In the genomic region with DNA sequence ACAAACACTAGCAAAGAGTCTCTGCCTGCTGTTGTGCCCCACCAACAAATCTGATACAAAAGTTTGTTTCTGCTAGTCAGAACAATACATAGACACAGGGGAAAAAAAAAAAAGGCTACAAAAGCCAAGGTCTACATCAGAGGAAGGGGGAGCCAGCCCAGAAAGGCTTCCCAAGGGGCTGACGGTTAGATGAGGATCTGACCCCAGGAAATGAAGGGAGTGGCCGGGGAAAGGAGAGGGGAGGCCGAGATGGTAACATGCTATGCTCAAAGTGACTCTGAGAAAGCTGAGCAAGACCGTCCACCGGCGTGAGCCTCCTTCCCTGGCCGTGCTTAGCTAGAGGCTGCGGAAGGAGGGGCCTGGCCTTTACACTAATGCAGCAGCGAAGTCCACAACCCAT, we compare ENCODE assay signal across 20 mouse cellular contexts.
DNase-seq lines count a peak whose midpoint lies in the region; ATAC-seq and TF ChIP-seq lines count a peak whose summit lies in the region.
"Had no signal": no experiment of that assay in that cellular context is flagged by ENCODE, and none has a peak within 500 bp of the region (broad histone marks: within the 10 kb centered on the region; RNA-seq: fewer than 3 reads in every experiment).

No protein-coding gene starts in this region.

- H3K36me3 ChIP-seq in limb, embryonic 14.5 days (ENCODE audit: control insufficient read depth, insufficient read depth, low read length): no peaks in the 10 kb centered on the region
- H3K36me3 ChIP-seq in limb, embryonic 10.5 days: no peaks in the 10 kb centered on the region
- H3K36me3 ChIP-seq in stomach, embryonic 16.5 days (ENCODE audit: control insufficient read depth, insufficient read depth, low read length): no peaks in the 10 kb centered on the region
- H3K36me3 ChIP-seq in stomach, postnatal 0 days (ENCODE audit: control insufficient read depth, insufficient read depth, low read length): no peaks in the 10 kb centered on the region
- H3K36me3 ChIP-seq: embryonic facial prominence, embryonic 15.5 days; forebrain, embryonic 10.5 days; hindbrain, embryonic 10.5 days had no signal

- 0 out of 2 replicates have a peak overlapping the region, but pooled peaks have one; percentile 26 for H3K27ac ChIP-seq in limb, embryonic 14.5 days (replicated peaks; ENCODE audit: low read depth, low read length)
- no peak overlapping the region for H3K27ac ChIP-seq in limb, embryonic 10.5 days
- peak overlapping the region; percentile 10; the same call in 1 of the 2 replicates for H3K27ac ChIP-seq in stomach, embryonic 16.5 days (ENCODE audit: low read length)
- no peak overlapping the region for H3K27ac ChIP-seq in stomach, postnatal 0 days (replicated peaks)
- H3K27ac ChIP-seq: embryonic facial prominence, embryonic 15.5 days; forebrain, embryonic 10.5 days; hindbrain, embryonic 10.5 days; hindbrain, embryonic 14.5 days had no signal

- no peak for TF ChIP-seq EP300 in stomach, postnatal 0 days (optimal IDR thresholded peaks at IDR 0.05)

- ATAC-seq in limb, embryonic 14.5 days (ENCODE audit: low FRiP score, low read depth): no peak
- no peak for ATAC-seq in stomach, embryonic 16.5 days (ENCODE audit: insufficient read depth, low FRiP score)
- no peak for ATAC-seq in stomach, postnatal 0 days (ENCODE audit: low FRiP score, low TSS enrichment)
- peak; percentile 67 for ATAC-seq in common myeloid progenitor, adult 5-6 weeks (replicated peaks; ENCODE audit: low read depth, poor library complexity, severe bottlenecking)
- ATAC-seq in megakaryocyte progenitor cell, adult 5-6 weeks (replicated peaks; ENCODE audit: poor library complexity): 0 out of 2 replicates have a peak, but pooled peaks have one; percentile 15
- ATAC-seq: CD4-positive, CD25-positive, alpha-beta regulatory T cell, adult 4 months; forebrain, embryonic 14.5 days had no signal

- no peak for TF ChIP-seq CTCF in stomach, postnatal 0 days (IDR thresholded peaks at IDR 0.05; ENCODE audit: low read depth)

- H3K27me3 ChIP-seq in limb, embryonic 14.5 days (ENCODE audit: control insufficient read depth, insufficient read depth, low read length): no peaks in the 10 kb centered on the region
- no peaks in the 10 kb centered on the region for H3K27me3 ChIP-seq in limb, embryonic 10.5 days (ENCODE audit: low read depth, poor library complexity, severe bottlenecking)
- H3K27me3 ChIP-seq in stomach, embryonic 16.5 days (ENCODE audit: control insufficient read depth, insufficient read depth, low read length): no peaks in the 10 kb centered on the region
- H3K27me3 ChIP-seq in stomach, postnatal 0 days (ENCODE audit: control insufficient read depth, insufficient read depth, low read length): no peaks in the 10 kb centered on the region
- H3K27me3 ChIP-seq: embryonic facial prominence, embryonic 15.5 days; heart, embryonic 12.5 days had no signal

- no peak overlapping the region for H3K4me3 ChIP-seq in limb, embryonic 14.5 days (replicated peaks; ENCODE audit: low read length)
- H3K4me3 ChIP-seq in limb, embryonic 10.5 days: no peak overlapping the region
- no peak overlapping the region for H3K4me3 ChIP-seq in stomach, embryonic 16.5 days (replicated peaks; ENCODE audit: low read length)
- H3K4me3 ChIP-seq in stomach, postnatal 0 days (ENCODE audit: low read depth, low read length): no peak overlapping the region
- H3K4me3 ChIP-seq: embryonic facial prominence, embryonic 15.5 days; erythroblast, embryonic 14.5 days; forebrain, embryonic 10.5 days; heart, embryonic 12.5 days; hindbrain, embryonic 10.5 days had no signal

- DNase-seq in limb, embryonic 14.5 days (ENCODE audit: low spot score): no peak
- no peak for DNase-seq in limb, embryonic 10.5 days (ENCODE audit: low spot score)
- DNase-seq in stomach, postnatal 0 days (ENCODE audit: low spot score): no peak
- no peak for DNase-seq in thymus, postnatal 14 days
- no peak for DNase-seq in ovary, postnatal 14 days (ENCODE audit: low spot score)
- DNase-seq: adrenal gland, postnatal 10 days; cerebellum, adult 11-12 months; cerebellum, adult 9-10 months had no signal

- H3K9me3 ChIP-seq in limb, embryonic 14.5 days (ENCODE audit: control insufficient read depth, low read length): no peaks in the 10 kb centered on the region
- H3K9me3 ChIP-seq in limb, embryonic 10.5 days (replicated peaks): no peaks in the 10 kb centered on the region
- H3K9me3 ChIP-seq in stomach, embryonic 16.5 days (replicated peaks; ENCODE audit: control insufficient read depth, low read length): no peaks in the 10 kb centered on the region
- no peaks in the 10 kb centered on the region for H3K9me3 ChIP-seq in stomach, postnatal 0 days (ENCODE audit: control insufficient read depth, low read length)
- H3K9me3 ChIP-seq: embryonic facial prominence, embryonic 15.5 days; forebrain, embryonic 10.5 days; G1E; hindbrain, embryonic 10.5 days had no signal

- WGBS in limb, embryonic 14.5 days: 85% methylated on average over 9 of the region's 9 CpGs
- 88% methylated on average over 9 of the region's 9 CpGs for WGBS in limb, embryonic 10.5 days
- WGBS in stomach, embryonic 16.5 days: 87% methylated on average over 9 of the region's 9 CpGs
- WGBS in stomach, postnatal 0 days: 91% methylated on average over 9 of the region's 9 CpGs

- no peak overlapping the region for H3K9ac ChIP-seq in limb, embryonic 14.5 days (ENCODE audit: low read depth, low read length, severe bottlenecking)
- H3K9ac ChIP-seq in stomach, embryonic 16.5 days (ENCODE audit: low read length): no peak overlapping the region
- H3K9ac ChIP-seq in stomach, postnatal 0 days (ENCODE audit: low read length): no peak overlapping the region
- H3K9ac ChIP-seq: embryonic facial prominence, embryonic 15.5 days; heart, embryonic 12.5 days; hindbrain, embryonic 14.5 days had no signal

- H3K4me1 ChIP-seq in limb, embryonic 14.5 days (ENCODE audit: control insufficient read depth, insufficient read depth, low read length): peaks cover 23% of the 10 kb centered on the region
- H3K4me1 ChIP-seq in limb, embryonic 10.5 days: peaks cover 26% of the 10 kb centered on the region
- peaks cover 30% of the 10 kb centered on the region; the same call in 1 of the 2 replicates for H3K4me1 ChIP-seq in stomach, embryonic 16.5 days (ENCODE audit: control insufficient read depth, insufficient read depth, low read length)
- peaks cover 5% of the 10 kb centered on the region; the same call in 1 of the 2 replicates for H3K4me1 ChIP-seq in stomach, postnatal 0 days (replicated peaks; ENCODE audit: control insufficient read depth, insufficient read depth)

- H3K4me2 ChIP-seq in limb, embryonic 14.5 days (replicated peaks; ENCODE audit: low read depth, low read length, severe bottlenecking): no peak overlapping the region
- H3K4me2 ChIP-seq in stomach, embryonic 16.5 days (ENCODE audit: low read depth, low read length): no peak overlapping the region
- H3K4me2 ChIP-seq in stomach, postnatal 0 days (replicated peaks; ENCODE audit: low read depth): no peak overlapping the region
- H3K4me2 ChIP-seq: embryonic facial prominence, embryonic 15.5 days; heart, embryonic 12.5 days; hindbrain, embryonic 14.5 days had no signal

- TF ChIP-seq POLR2A in limb, embryonic 14.5 days (IDR thresholded peaks at IDR 0.05; ENCODE audit: borderline replicate concordance, extremely low read depth, insufficient read depth, insufficient read length): no peak

Comparison
In these comparisons a context has a peak if more than half of its experiments do, and no peak if none do; other contexts are left out.
1. H3K27ac ChIP-seq: peak in limb, embryonic 14.5 days (single experiment) and stomach, embryonic 16.5 days (single experiment); none in limb, embryonic 10.5 days (single experiment) and stomach, postnatal 0 days (single experiment).
2. ATAC-seq: peak in common myeloid progenitor, adult 5-6 weeks (single experiment) and megakaryocyte progenitor cell, adult 5-6 weeks (single experiment); none in limb, embryonic 14.5 days (single experiment), stomach, embryonic 16.5 days (single experiment) and stomach, postnatal 0 days (single experiment).